Mouse (Mus musculus) embryonic facial prominence, embryonic 14.5 days (tissue): ENCODE data around the gene Gprc5c. TPM values are rescaled to one million over a fixed set of nuclear protein-coding genes. Genes with fewer than 3 reads are reported as not detected.
"Not testable (repeated sequence)": the region's sequence is repeated elsewhere in the genome, so short reads cannot be mapped to it uniquely, and the experiment has no call there.

ENCODE experiments used
- ATAC-seq: fragments of 200-750 bp; cut with Nextera tagmentation; 2 replicates; pipeline ENCODE4 v1.8.0; 2017; ENCODE audit warnings: low read depth, moderate number of reproducible peaks, moderate TSS enrichment
- DNase-seq: peaks from one replicate; pipeline ENCODE4 v3.0.0-alpha.2; 2015; ENCODE audit warnings: low spot score
- H3K27ac ChIP-seq: fragments of 300-500 bp; sonication (generic); replicated peaks from 2 replicates; pipeline ENCODE4 v1.5.1; 2014; ENCODE audit warnings: low read depth, mild to moderate bottlenecking, low read length, moderate library complexity
- H3K27me3 ChIP-seq: fragments of 300-500 bp; sonication (generic); replicated peaks from 2 replicates; pipeline ENCODE4 v1.6.1; 2014; ENCODE audit warnings: low read length; ENCODE audit not compliant: control insufficient read depth, insufficient read depth
- H3K36me3 ChIP-seq: fragments of 300-500 bp; sonication (generic); 2 replicates; pipeline ENCODE4 v1.6.1; 2014; ENCODE audit warnings: low read length, mixed read lengths; ENCODE audit not compliant: control insufficient read depth, insufficient read depth
- H3K4me1 ChIP-seq: fragments of 300-500 bp; sonication (generic); 2 replicates; pipeline ENCODE4 v1.6.1; 2014; ENCODE audit warnings: antibody characterized with exemption, low read length; ENCODE audit not compliant: control insufficient read depth, insufficient read depth
- H3K4me2 ChIP-seq: fragments of 300-500 bp; sonication (generic); 2 replicates; pipeline ENCODE4 v1.6.1; 2014; ENCODE audit warnings: low read depth, mild to moderate bottlenecking, low read length, moderate library complexity, mixed read lengths
- H3K4me3 ChIP-seq: fragments of 300-500 bp; sonication (generic); 2 replicates; pipeline ENCODE4 v1.5.1; 2014; ENCODE audit warnings: low read depth, mild to moderate bottlenecking, low read length
- H3K9ac ChIP-seq: fragments of 300-500 bp; sonication (generic); 2 replicates; pipeline ENCODE4 v1.6.1; 2014; ENCODE audit warnings: low read depth, mild to moderate bottlenecking, low read length, moderate library complexity, mixed read lengths
- H3K9me3 ChIP-seq: fragments of 300-500 bp; sonication (generic); 2 replicates; pipeline ENCODE4 v1.6.1; 2016; ENCODE audit warnings: low read length; ENCODE audit not compliant: control insufficient read depth
- WGBS: fragments of 180-500 bp; shearing (Covaris S2); extraction: QIAGEN DNeasy Blood & Tissue Kit; methylation state at CpG from one replicate; pipeline ENCODE4 v1.1.7; 2014; 5-methylcytosine and 5-hydroxymethylcytosine counted together
- polyA plus RNA-seq: library from polyadenylated mRNA; unstranded; fragments of >200 nt; fragmentation: Nextera tagmentation; extraction: Ambion mirVana; gene quantifications from 2 replicates; pipeline ENCODE4 v1.2.1, GENCODE M21; 2014

The Gprc5c gene
- polyA plus RNA-seq, 1 experiment from 2014 or later: 40.3 TPM

GRCm38 (mm10) chr11:114898026-114898425 lies 47.1 kb downstream of the Gprc5c start:
- no peak for DNase-seq
- H3K4me1 ChIP-seq: no peaks in the 10 kb centered on the region
- ATAC-seq: no peak
- no peak overlapping the region for H3K4me3 ChIP-seq
- no peaks in the 10 kb centered on the region for H3K36me3 ChIP-seq
- H3K27me3 ChIP-seq: no peaks in the 10 kb centered on the region
- H3K9me3 ChIP-seq: no peaks in the 10 kb centered on the region
- no peak overlapping the region for H3K9ac ChIP-seq
- no peak overlapping the region for H3K4me2 ChIP-seq
- 18% methylated on average over 1 of the region's 1 CpGs for WGBS
- H3K27ac ChIP-seq: no peak overlapping the region

DNA sequence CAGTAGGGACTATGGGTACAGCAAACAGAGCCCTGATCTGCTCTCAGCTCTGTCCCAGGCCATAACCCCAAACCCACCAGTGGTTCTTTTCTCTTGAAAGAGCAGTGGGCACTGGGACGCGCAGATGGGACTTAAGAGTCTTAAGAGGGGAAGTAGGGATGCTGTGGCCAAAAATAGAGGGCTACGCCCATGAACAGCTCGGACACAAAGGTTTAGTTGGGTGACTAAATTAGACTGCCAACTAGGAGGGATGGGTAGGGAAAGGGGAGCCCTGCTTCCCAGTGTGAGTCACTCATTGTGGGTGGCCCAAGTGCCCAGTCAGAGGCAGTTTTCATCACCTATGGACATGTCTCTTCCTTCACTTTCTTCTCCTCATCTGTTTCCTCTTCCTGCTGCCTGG lies 52.3 kb downstream of the Gprc5c start:
- 84% methylated on average over 4 of the region's 4 CpGs for WGBS
- Histone ChIP-seq H3K9ac (no peak overlapping the region), H3K27me3 (no peaks in the 10 kb centered on the region), H3K9me3 (no peaks in the 10 kb centered on the region), H3K4me1 (no peaks in the 10 kb centered on the region), H3K36me3 (no peaks in the 10 kb centered on the region), H3K4me2 (no peak overlapping the region), H3K4me3 (no peak overlapping the region), H3K27ac (no peak overlapping the region)
- ATAC-seq (no peak), DNase-seq (no peak)

- Histone ChIP-seq H3K4me1 (no peaks in the 10 kb centered on the region), H3K9ac (no peak overlapping the region), H3K4me2 (no peak overlapping the region), H3K27ac (no peak overlapping the region), H3K36me3 (no peaks in the 10 kb centered on the region), H3K9me3 (no peaks in the 10 kb centered on the region), H3K4me3 (no peak overlapping the region), H3K27me3 (no peaks in the 10 kb centered on the region)
- 74% methylated on average over 4 of the region's 4 CpGs for WGBS
- no peak for DNase-seq
- no peak for ATAC-seq
These were observed 56.6 kb downstream of the Gprc5c start for GRCm38 (mm10) chr11:114907567-114907966.

- WGBS: 45% methylated on average over 4 of the region's 4 CpGs
- no peaks in the 10 kb centered on the region for H3K9me3 ChIP-seq
- no peaks in the 10 kb centered on the region for H3K4me1 ChIP-seq
- no peak overlapping the region for H3K4me3 ChIP-seq
- H3K27me3 ChIP-seq: no peaks in the 10 kb centered on the region
- no peaks in the 10 kb centered on the region for H3K36me3 ChIP-seq
- DNase-seq (no peak), ATAC-seq (no peak)
- no peak overlapping the region for H3K27ac ChIP-seq
- no peak overlapping the region for H3K4me2 ChIP-seq
- H3K9ac ChIP-seq: no peak overlapping the region
These were observed 57.1 kb downstream of the Gprc5c start for GRCm38 (mm10) chr11:114908086-114908485.

DNA sequence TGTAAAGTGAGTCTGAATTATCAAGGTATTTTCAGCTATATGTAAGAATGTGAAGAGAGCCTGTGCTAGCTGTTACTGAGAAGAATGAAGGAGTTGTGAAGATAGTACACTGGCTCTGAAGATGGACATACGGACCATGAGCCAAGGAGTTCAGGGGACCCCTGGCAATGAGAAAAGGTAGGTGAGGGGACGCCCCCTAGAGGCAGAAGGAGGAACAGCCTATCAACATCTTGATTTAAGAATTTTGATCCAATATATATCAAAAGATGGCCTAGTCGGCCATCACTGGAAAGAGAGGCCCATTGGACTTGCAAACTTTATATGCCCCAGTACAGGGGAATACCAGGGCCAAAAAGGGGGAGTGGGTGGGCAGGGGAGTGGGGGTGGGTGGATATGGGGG lies 58.6 kb downstream of the Gprc5c start:
- H3K27ac ChIP-seq, ATAC-seq, H3K4me1 ChIP-seq, DNase-seq, H3K4me2 ChIP-seq, H3K27me3 ChIP-seq, H3K36me3 ChIP-seq, H3K4me3 ChIP-seq, H3K9me3 ChIP-seq, H3K9ac ChIP-seq: not testable (repeated sequence)
- 39% methylated on average over 3 of the region's 3 CpGs for WGBS

GRCm38 (mm10) chr11:114912847-114913246 lies 61.9 kb downstream of the Gprc5c start:
- DNase-seq: peak; percentile 80
- no peak overlapping the region for H3K27ac ChIP-seq
- ATAC-seq: peak; percentile 47; the same call in 1 of the 2 replicates
- no peak overlapping the region for H3K4me2 ChIP-seq
- H3K36me3 ChIP-seq: no peaks in the 10 kb centered on the region
- 16% methylated on average over 9 of the region's 9 CpGs for WGBS
- no peaks in the 10 kb centered on the region; the same call in 1 of the 2 replicates for H3K27me3 ChIP-seq
- H3K9me3 ChIP-seq: no peaks in the 10 kb centered on the region
- no peak overlapping the region for H3K9ac ChIP-seq
- H3K4me1 ChIP-seq: no peaks in the 10 kb centered on the region
- no peak overlapping the region for H3K4me3 ChIP-seq

- Histone ChIP-seq H3K27me3 (no peaks in the 10 kb centered on the region; the same call in 1 of the 2 replicates), H3K9me3 (no peaks in the 10 kb centered on the region), H3K27ac (no peak overlapping the region), H3K9ac (no peak overlapping the region), H3K36me3 (no peaks in the 10 kb centered on the region), H3K4me2 (no peak overlapping the region), H3K4me3 (no peak overlapping the region), H3K4me1 (no peaks in the 10 kb centered on the region)
- ATAC-seq: no peak
- no peak for DNase-seq
- WGBS: 36% methylated on average over 7 of the region's 7 CpGs
These were observed 64.0 kb downstream of the Gprc5c start for GRCm38 (mm10) chr11:114914978-114915377.

DNA sequence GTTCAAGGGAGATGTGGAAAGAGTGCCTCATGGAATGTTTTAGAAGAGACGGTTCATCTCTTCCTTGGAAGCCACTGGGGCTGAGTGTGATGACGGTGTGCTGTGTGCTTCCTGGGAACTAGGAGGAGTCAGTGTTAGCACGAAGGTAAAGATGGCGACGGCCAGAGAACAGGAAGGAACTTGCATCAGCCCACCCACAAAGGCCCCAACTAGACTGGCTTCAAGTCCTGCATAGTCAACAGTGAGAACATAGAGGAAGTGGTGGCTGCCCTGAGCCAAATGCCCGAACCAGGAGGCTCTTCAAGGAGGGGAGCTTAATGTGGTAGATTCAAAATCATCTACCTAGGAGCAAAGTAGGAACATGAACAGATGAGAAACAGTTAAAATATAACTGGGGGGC lies 66.2 kb downstream of the Gprc5c start:
- no peak overlapping the region for H3K27ac ChIP-seq
- no peak overlapping the region for H3K4me2 ChIP-seq
- no peak overlapping the region for H3K4me3 ChIP-seq
- DNase-seq (no peak), ATAC-seq (no peak)
- no peaks in the 10 kb centered on the region; the same call in 1 of the 2 replicates for H3K27me3 ChIP-seq
- no peaks in the 10 kb centered on the region for H3K9me3 ChIP-seq
- H3K9ac ChIP-seq: no peak overlapping the region
- no peaks in the 10 kb centered on the region for H3K36me3 ChIP-seq
- 69% methylated on average over 6 of the region's 6 CpGs for WGBS
- no peaks in the 10 kb centered on the region for H3K4me1 ChIP-seq
